Mouse (Mus musculus) adrenal gland, adult 8-10 months (tissue): ENCODE data around the gene Rnf26. TPM values are rescaled to one million over a fixed set of nuclear protein-coding genes. Genes with fewer than 3 reads are reported as not detected.

ENCODE experiments used
- total RNA-seq, 4 experiments: library from RNA; stranded (reverse); gene quantifications; 2 replicates each; pipeline ENCODE4 v1.2.4; 2022

Rnf26 gene
- total RNA-seq, 4 experiments from 2014 or later, result 29.8 to 36.7 (median 31.5) TPM

Other genes starting within 250 kb of the Rnf26 start
- 10 to 100 TPM; 46.5 to 54.9 (median 48.0) TPM for gene Thy1, start 70.1 kb downstream of the Rnf26 start, total RNA-seq
- 10 to 100 TPM; 39.1 to 77.6 (median 51.7) TPM for gene Usp2, start 46.5 kb downstream of the Rnf26 start, total RNA-seq
- under 1 TPM in 2 of 4 experiments, not detected in 2; 0.10 to 0.31 TPM for gene Mfrp, start 11.8 kb downstream of the Rnf26 start, total RNA-seq
- gene C1qtnf5, start 6.3 kb downstream of the Rnf26 start, total RNA-seq, result 10 to 100 TPM; 13.7 to 22.0 (median 18.7) TPM
- 1 to 10 TPM in 1 of 4 experiments, under 1 TPM in 3; 0.20 to 1.1 (median 0.93) TPM for gene Gm49380, start within 50 bp of the Rnf26 start, total RNA-seq
- 10 to 100 TPM; 21.4 to 70.9 (median 38.2) TPM for gene Mcam, start 21.0 kb upstream of the Rnf26 start, total RNA-seq
- 10 to 100 TPM; 30.4 to 52.9 (median 40.1) TPM for gene Cbl, start 120.5 kb upstream of the Rnf26 start, total RNA-seq
- 10 to 100 TPM in 2 of 4 experiments, 1 to 10 TPM in 2; 3.9 to 18.0 (median 7.9) TPM for gene Ccdc153, start 127.2 kb upstream of the Rnf26 start, total RNA-seq
- gene Pdzd3, start 138.0 kb upstream of the Rnf26 start, total RNA-seq, result under 1 TPM in 3 of 4 experiments, not detected in 1; 0.24 to 0.27 (median 0.25) TPM
- gene Nlrx1, start 155.1 kb upstream of the Rnf26 start, total RNA-seq, result 10 to 100 TPM; 27.6 to 41.8 (median 34.2) TPM
- gene Abcg4, start 175.1 kb upstream of the Rnf26 start, total RNA-seq, result 10 to 100 TPM; 39.3 to 51.3 (median 42.1) TPM
- 10 to 100 TPM; 20.3 to 44.4 (median 31.8) TPM for gene Hinfp, start 192.2 kb upstream of the Rnf26 start, total RNA-seq
- gene C2cd2l, start 206.8 kb upstream of the Rnf26 start, total RNA-seq, result 10 to 100 TPM; 42.6 to 60.5 (median 49.9) TPM
- gene Dpagt1, start 212.5 kb upstream of the Rnf26 start, total RNA-seq, result 10 to 100 TPM; 31.4 to 37.0 (median 34.8) TPM
- 10 to 100 TPM; 25.9 to 44.6 (median 31.7) TPM for gene H2afx, start 221.2 kb upstream of the Rnf26 start, total RNA-seq
- 100 to 1,000 TPM in 2 of 4 experiments, 10 to 100 TPM in 2; 82.8 to 122 (median 96.8) TPM for gene Hmbs, start 230.7 kb upstream of the Rnf26 start, total RNA-seq
- gene Vps11, start 248.2 kb upstream of the Rnf26 start, total RNA-seq, result 10 to 100 TPM; 78.0 to 91.8 (median 85.8) TPM